Mouse (Mus musculus) heart, embryonic 16.5 days (tissue): ENCODE results near the gene Brpf3. TPM values are rescaled to one million over a fixed set of nuclear protein-coding genes. Genes with fewer than 3 reads are reported as not detected.

Source experiments
- ATAC-seq: fragments of 200-750 bp; cut with Nextera tagmentation; replicated peaks from 2 replicates; pipeline ENCODE4 v1.8.0; 2017; ENCODE audit warnings: moderate number of reproducible peaks; ENCODE audit not compliant: insufficient read depth, low FRiP score; ENCODE audit errors: extremely low read depth
- H3K27ac ChIP-seq: fragments of 300-500 bp; sonication (generic); 2 replicates; pipeline ENCODE4 v1.5.1; 2014; ENCODE audit warnings: mild to moderate bottlenecking, low read length, control low read depth, moderate library complexity
- H3K27me3 ChIP-seq: fragments of 300-500 bp; sonication (generic); 2 replicates; pipeline ENCODE4 v1.6.1; 2014; ENCODE audit warnings: low read length, mixed read lengths; ENCODE audit not compliant: control insufficient read depth, insufficient read depth
- H3K36me3 ChIP-seq: fragments of 300-500 bp; sonication (generic); 2 replicates; pipeline ENCODE4 v1.6.1; 2014; ENCODE audit not compliant: control insufficient read depth, insufficient read depth
- H3K4me1 ChIP-seq: fragments of 300-500 bp; sonication (generic); 2 replicates; pipeline ENCODE4 v1.6.1; 2014; ENCODE audit warnings: low read length, mixed read lengths; ENCODE audit not compliant: control insufficient read depth, insufficient read depth
- H3K4me2 ChIP-seq: fragments of 300-500 bp; sonication (generic); 2 replicates; pipeline ENCODE4 v1.6.1; 2014; ENCODE audit warnings: low read depth, mild to moderate bottlenecking, control low read depth, low read length
- H3K4me3 ChIP-seq: fragments of 300-500 bp; sonication (generic); 2 replicates; pipeline ENCODE4 v1.5.1; 2014; ENCODE audit warnings: mild to moderate bottlenecking, control low read depth, low read length
- H3K9ac ChIP-seq: fragments of 300-500 bp; sonication (generic); 2 replicates; pipeline ENCODE4 v1.6.1; 2014; ENCODE audit warnings: low read length, control low read depth
- H3K9me3 ChIP-seq: fragments of 300-500 bp; sonication (generic); replicated peaks from 2 replicates; pipeline ENCODE4 v1.6.1; 2016; ENCODE audit warnings: low read length; ENCODE audit not compliant: control insufficient read depth
- WGBS: fragments of 180-500 bp; shearing (Covaris S2); extraction: QIAGEN DNeasy Blood & Tissue Kit; methylation state at CpG from one replicate; pipeline ENCODE4 v1.1.7; 2014; 5-methylcytosine and 5-hydroxymethylcytosine counted together
- polyA plus RNA-seq: library from polyadenylated mRNA; unstranded; fragments of >200 nt; fragmentation: Nextera tagmentation; extraction: Ambion mirVana; gene quantifications from 2 replicates; pipeline ENCODE4 v1.2.1, GENCODE M21; 2015

The Brpf3 gene
- polyA plus RNA-seq, 1 experiment from 2014 or later = 6.7 TPM

DNA sequence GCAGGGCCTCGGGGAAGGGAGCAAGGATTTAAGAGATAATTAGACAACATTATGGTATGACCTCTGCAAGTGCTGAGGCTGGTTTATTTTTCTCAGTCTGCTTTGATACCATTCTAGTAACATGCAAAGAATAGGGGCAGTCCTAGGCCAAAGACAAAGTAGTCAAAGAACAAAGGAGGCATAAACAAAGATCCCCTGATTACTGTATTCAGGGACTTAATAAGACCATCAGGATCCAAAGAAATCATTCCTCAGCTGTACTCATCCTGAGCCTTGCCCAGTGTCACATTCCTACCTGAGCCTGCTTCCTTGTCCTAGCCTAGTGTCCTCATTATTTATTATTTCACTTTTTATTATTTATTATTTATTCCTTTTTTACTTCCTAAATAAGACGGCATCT, 19.3 kb downstream of the Brpf3 start:
- H3K27me3 ChIP-seq = no peaks in the 10 kb centered on the region
- H3K27ac ChIP-seq = no peak overlapping the region
- H3K36me3 ChIP-seq = peaks cover 61% of the 10 kb centered on the region
- H3K9me3 ChIP-seq = no peaks in the 10 kb centered on the region
- H3K4me3 ChIP-seq = no peak overlapping the region
- ATAC-seq = no peak
- no peak overlapping the region for H3K4me2 ChIP-seq
- 80% methylated on average over 2 of the region's 2 CpGs for WGBS
- no peak overlapping the region for H3K9ac ChIP-seq
- H3K4me1 ChIP-seq = peaks cover 15% of the 10 kb centered on the region

DNA sequence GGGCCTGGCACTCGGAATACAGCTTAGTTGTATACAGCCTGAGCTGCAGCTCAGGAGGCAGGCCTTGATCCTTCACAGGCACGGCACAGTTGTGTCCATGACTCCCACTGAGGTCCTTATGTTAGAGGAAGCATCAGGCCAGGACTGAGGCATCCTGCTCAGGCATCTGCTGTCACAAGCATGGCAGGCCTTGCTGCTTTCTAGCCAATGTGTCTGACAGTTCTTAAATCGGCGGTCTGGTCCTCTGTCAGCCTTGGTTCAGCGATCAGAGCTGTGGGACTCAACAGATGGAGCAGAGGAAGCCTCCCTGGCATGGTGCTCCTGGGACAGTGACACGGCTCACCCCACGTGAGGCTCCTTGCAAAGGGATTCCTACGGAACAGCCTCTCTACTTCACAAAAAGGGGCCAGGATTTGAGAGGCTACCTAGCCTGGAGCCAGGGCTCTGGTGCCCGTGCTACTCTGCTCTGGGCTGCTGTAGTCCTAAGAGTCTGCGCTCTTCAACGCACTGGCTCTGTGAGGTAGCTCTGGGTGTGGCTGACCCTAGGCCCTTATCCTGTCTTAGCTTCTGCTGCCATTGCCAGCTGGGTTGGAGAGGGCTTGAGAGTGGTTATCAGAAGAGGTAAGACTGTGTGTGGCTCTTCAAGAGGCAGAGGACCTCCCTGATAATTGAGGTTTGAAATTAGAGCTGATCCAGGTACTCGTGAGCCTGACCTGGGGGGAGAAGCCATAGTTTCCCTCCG, 22.3 kb downstream of the Brpf3 start:
- H3K4me3 ChIP-seq = no peak overlapping the region
- 91% methylated on average over 13 of the region's 13 CpGs for WGBS

GRCm38 (mm10) chr17:28823749-28824148, 22.9 kb downstream of the Brpf3 start:
- WGBS = 93% methylated on average over 11 of the region's 11 CpGs
- Histone ChIP-seq H3K36me3 (peaks cover 49% of the 10 kb centered on the region), H3K9me3 (no peaks in the 10 kb centered on the region), H3K4me1 (peaks cover 11% of the 10 kb centered on the region), H3K4me2 (no peak overlapping the region), H3K9ac (no peak overlapping the region), H3K27ac (no peak overlapping the region), H3K4me3 (no peak overlapping the region), H3K27me3 (no peaks in the 10 kb centered on the region)
- ATAC-seq = no peak

More for the DNA sequence above, 22.3 kb downstream of the Brpf3 start:
- no peak overlapping the region for H3K9ac ChIP-seq
- H3K9me3 ChIP-seq = no peaks in the 10 kb centered on the region
- H3K4me2 ChIP-seq = no peak overlapping the region
- H3K4me1 ChIP-seq = peaks cover 11% of the 10 kb centered on the region
- H3K36me3 ChIP-seq = peaks cover 49% of the 10 kb centered on the region
- no peaks in the 10 kb centered on the region for H3K27me3 ChIP-seq
- no peak for ATAC-seq
- no peak overlapping the region for H3K27ac ChIP-seq

GRCm38 (mm10) chr17:28824896-28825295, 24.0 kb downstream of the Brpf3 start:
- no peak overlapping the region for H3K9ac ChIP-seq
- H3K27me3 ChIP-seq = no peaks in the 10 kb centered on the region
- no peak overlapping the region for H3K4me3 ChIP-seq
- H3K9me3 ChIP-seq = no peaks in the 10 kb centered on the region
- H3K4me1 ChIP-seq = peaks cover 11% of the 10 kb centered on the region
- ATAC-seq = no peak
- peak overlapping the region; percentile 63 for H3K27ac ChIP-seq
- H3K36me3 ChIP-seq = peaks cover 47% of the 10 kb centered on the region
- WGBS = 59% methylated on average over 6 of the region's 6 CpGs
- H3K4me2 ChIP-seq = no peak overlapping the region

DNA sequence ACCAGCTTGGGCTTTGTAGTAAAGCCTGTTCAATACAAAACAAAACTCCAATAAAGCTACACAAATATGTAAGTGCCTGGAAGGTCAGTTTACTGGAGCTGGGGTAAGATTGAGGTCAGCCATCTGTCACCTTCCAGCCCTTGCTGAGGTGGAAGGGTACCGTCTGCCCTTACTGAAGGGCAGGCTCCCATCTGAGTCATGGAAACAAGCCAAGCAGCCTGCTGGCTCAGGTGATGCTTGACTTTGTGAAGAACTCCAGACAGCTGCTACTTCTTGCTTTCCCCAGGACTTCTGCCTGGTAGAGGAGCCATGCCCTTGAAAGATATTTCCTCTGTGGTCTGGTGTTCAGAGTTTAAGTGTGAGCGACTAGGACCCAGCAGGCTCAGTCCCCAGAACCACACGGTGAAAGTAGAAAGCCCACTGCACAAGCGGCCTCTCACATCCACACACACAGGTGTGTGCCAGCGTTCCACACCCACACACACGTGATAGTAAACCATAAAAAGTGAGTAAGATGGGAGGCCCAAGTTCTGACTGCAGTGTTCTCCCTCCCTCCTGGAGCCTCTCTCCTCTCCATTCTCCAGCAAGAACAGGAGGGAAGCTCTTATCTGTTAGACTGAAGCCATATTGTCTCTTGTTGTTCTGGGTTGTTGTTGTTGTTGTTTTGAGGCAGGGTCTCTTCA, 24.6 kb downstream of the Brpf3 start:
- ATAC-seq = peak; percentile 25; the same call in 1 of the 2 replicates
- H3K27ac ChIP-seq = peak overlapping the region; percentile 63
- H3K9me3 ChIP-seq = no peaks in the 10 kb centered on the region
- no peaks in the 10 kb centered on the region for H3K27me3 ChIP-seq
- H3K36me3 ChIP-seq = peaks cover 51% of the 10 kb centered on the region
- H3K9ac ChIP-seq = no peak overlapping the region
- no peak overlapping the region for H3K4me3 ChIP-seq
- WGBS = 75% methylated on average over 6 of the region's 6 CpGs
- H3K4me2 ChIP-seq = no peak overlapping the region
- H3K4me1 ChIP-seq = peaks cover 11% of the 10 kb centered on the region

DNA sequence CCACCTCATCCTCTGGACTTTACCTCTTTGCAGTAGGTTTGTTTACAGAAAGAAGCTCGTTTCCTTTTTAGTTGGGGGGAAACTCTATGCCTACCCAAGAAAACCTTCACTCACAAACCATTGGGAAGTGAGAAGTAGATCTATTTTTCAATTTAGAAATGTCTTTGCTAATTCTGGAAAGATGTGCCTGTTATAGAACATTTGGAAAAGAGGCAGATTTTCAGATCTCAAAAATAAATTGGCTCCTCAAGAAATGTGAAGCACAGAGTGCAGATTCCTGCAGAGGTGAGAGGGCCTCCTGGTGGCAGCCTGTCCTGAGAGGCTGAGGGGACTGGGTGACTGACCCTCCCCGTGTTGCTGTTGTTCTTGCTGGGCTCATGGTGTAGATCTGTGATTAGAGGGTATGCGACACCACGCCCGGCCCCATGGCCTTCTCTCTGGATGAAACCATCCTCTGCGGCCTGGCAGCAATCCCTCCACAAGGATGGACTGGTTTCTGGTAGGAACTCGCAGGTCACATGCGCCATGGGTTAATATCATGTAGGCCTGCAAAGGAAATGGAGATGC, 26.9 kb downstream of the Brpf3 start:
- peaks cover 13% of the 10 kb centered on the region for H3K4me1 ChIP-seq
- ATAC-seq = no peak
- no peak overlapping the region for H3K4me2 ChIP-seq
- no peaks in the 10 kb centered on the region for H3K9me3 ChIP-seq
- no peaks in the 10 kb centered on the region for H3K27me3 ChIP-seq
- peaks cover 39% of the 10 kb centered on the region for H3K36me3 ChIP-seq
- H3K9ac ChIP-seq = no peak overlapping the region
- no peak overlapping the region for H3K27ac ChIP-seq
- 87% methylated on average over 8 of the region's 8 CpGs for WGBS
- no peak overlapping the region for H3K4me3 ChIP-seq

DNA sequence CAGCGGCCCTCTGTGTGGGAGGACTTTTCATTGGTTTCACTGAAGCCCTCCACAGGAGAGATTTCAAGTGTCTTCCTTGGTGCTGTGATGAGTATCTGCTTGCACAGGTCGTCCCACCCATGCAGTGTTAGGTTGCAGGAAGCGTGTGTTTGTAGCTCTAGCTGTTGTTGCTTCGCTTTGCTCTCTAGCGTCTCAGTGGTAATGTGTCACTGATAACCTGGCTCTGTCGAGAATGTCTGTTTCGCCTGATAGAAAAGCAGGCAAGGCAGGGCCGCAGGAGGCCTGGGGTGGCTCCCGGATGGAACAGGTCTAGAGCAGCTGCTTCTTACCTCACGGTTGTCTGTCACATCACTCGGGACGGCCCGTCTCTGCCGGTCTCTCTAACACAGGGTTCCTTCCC, 28.2 kb downstream of the Brpf3 start:
- WGBS = 62% methylated on average over 14 of the region's 14 CpGs
- Histone ChIP-seq H3K9ac (no peak overlapping the region), H3K4me1 (peaks cover 13% of the 10 kb centered on the region), H3K36me3 (peaks cover 26% of the 10 kb centered on the region), H3K4me2 (no peak overlapping the region), H3K9me3 (no peaks in the 10 kb centered on the region), H3K4me3 (no peak overlapping the region), H3K27me3 (no peaks in the 10 kb centered on the region), H3K27ac (no peak overlapping the region)
- ATAC-seq = no peak

DNA sequence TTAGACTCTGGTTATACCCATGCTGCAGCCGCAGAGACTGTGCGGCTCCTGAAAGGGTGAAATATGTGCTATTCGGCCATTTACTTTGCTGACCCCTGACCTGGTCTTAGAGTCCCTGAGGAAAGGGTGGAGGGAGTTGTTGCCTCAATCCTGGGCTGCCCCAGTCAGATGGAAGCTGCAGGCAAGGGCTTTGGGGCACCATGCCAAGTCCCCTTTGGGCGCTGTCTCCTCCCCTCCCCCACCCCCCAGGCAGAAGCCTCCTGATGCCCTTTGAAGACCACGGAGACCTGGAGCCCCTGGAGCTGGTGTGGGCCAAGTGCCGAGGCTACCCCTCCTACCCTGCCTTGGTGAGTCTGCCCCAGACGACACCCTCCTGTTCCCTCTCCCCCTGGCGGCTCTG, 30.2 kb downstream of the Brpf3 start:
- H3K9ac ChIP-seq = no peak overlapping the region
- ATAC-seq = no peak
- H3K4me3 ChIP-seq = no peak overlapping the region
- no peak overlapping the region for H3K27ac ChIP-seq
- H3K4me2 ChIP-seq = no peak overlapping the region
- 68% methylated on average over 8 of the region's 8 CpGs for WGBS
- no peaks in the 10 kb centered on the region for H3K27me3 ChIP-seq
- peaks cover 26% of the 10 kb centered on the region for H3K36me3 ChIP-seq
- no peaks in the 10 kb centered on the region for H3K9me3 ChIP-seq
- peaks cover 2% of the 10 kb centered on the region; the same call in 1 of the 2 replicates for H3K4me1 ChIP-seq

GRCm38 (mm10) chr17:28832040-28832439, 31.1 kb downstream of the Brpf3 start:
- Histone ChIP-seq H3K36me3 (peaks cover 33% of the 10 kb centered on the region), H3K27ac (no peak overlapping the region), H3K9me3 (no peaks in the 10 kb centered on the region), H3K4me2 (no peak overlapping the region), H3K4me1 (peaks cover 2% of the 10 kb centered on the region; the same call in 1 of the 2 replicates), H3K27me3 (no peaks in the 10 kb centered on the region), H3K9ac (no peak overlapping the region), H3K4me3 (no peak overlapping the region)
- WGBS = 77% methylated on average over 9 of the region's 9 CpGs
- no peak for ATAC-seq
